Mouse (Mus musculus) bone marrow, adult 2 months (tissue): ENCODE data around the gene Shoc2. TPM values are rescaled to one million over a fixed set of nuclear protein-coding genes. Genes with fewer than 3 reads are reported as not detected.

Source experiments
- H3K27ac ChIP-seq: fragments of 200-500 bp; 2 replicates; pipeline ENCODE4 v1.5.1; 2012; ENCODE audit warnings: low read depth, mild to moderate bottlenecking, control low read depth, inconsistent platforms, low read length; ENCODE audit not compliant: control insufficient read depth, poor library complexity, insufficient read depth
- H3K4me1 ChIP-seq: fragments of 200-500 bp; 2 replicates; pipeline ENCODE4 v1.6.1; 2011; ENCODE audit warnings: low read length; ENCODE audit not compliant: control insufficient read depth, insufficient read depth
- H3K4me3 ChIP-seq: fragments of 200-500 bp; replicated peaks from 2 replicates; pipeline ENCODE3; 2011; ENCODE audit warnings: mild to moderate bottlenecking, low read depth, low read length, control low read depth; ENCODE audit not compliant: control insufficient read depth
- CTCF ChIP-seq: fragments of 200-500 bp; IDR thresholded peaks from 2 replicates; pipeline ENCODE4 v1.5.1; 2011; ENCODE audit warnings: low read length, control low read depth; ENCODE audit not compliant: control insufficient read depth, insufficient read depth
- POLR2A ChIP-seq: fragments of 200-500 bp; IDR thresholded peaks from 2 replicates; pipeline ENCODE4 v1.6.1; 2011; ENCODE audit warnings: low read depth, mild to moderate bottlenecking, control low read depth, low read length, borderline replicate concordance; ENCODE audit not compliant: control insufficient read depth
- WGBS: fragments of 180-500 bp; shearing (Covaris S2); methylation state at CpG from one replicate; pipeline ENCODE4 v1.1.7; 2018; 5-methylcytosine and 5-hydroxymethylcytosine counted together
- polyA plus RNA-seq: library from polyadenylated mRNA; stranded (reverse); fragments of >200 nt; gene quantifications from 2 replicates; pipeline ENCODE4 v1.2.4, GENCODE M21; 2011; ENCODE audit warnings: low replicate concordance; ENCODE audit not compliant: missing spikeins, insufficient read depth, insufficient read length

The Shoc2 gene
- polyA plus RNA-seq, 1 experiment = 17.4 TPM

DNA sequence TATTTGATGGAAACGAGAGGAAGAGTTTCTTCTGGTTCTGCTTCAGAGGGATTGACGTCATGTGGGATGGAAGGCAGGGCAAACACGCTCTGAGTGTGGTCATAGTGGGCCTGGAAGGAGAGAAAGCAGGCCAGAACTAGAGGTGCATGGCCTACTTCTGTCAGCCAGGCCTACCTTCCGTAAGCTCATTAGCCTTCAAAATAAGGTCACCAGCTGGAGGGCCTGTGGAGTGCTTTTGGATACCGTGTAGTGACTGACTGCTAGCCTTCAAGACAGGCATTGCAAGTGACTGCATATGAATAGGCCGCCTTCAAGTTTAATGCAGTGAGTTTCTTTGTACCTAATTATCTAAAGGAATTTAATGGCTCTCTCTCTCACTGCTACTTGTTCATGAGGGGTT is 91.0 kb downstream of the Shoc2 start:
- WGBS = 88% methylated on average over 6 of the region's 6 CpGs
- Histone ChIP-seq H3K4me3 (no peak overlapping the region), H3K27ac (no peak overlapping the region), H3K4me1 (no peaks in the 10 kb centered on the region)
- TF ChIP-seq CTCF (no peak), POLR2A (no peak)

DNA sequence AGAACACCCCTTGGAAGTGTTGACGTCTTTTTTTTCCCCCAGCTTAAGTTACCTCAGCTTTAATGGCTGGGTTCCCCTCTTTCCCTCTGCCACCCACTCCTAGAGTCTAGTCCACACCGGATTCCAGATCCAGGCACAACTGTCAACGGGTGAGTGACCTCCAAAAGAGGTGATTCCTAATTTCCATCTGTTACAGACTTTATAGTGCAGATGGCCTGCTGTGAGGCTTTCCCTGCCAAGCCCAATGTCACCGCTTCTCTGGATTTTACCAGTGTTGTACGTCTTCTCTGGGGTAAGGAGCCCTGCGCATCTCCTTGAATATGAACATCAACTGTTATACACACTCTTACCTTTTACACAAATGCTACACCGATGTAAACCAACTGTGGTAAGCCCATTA is 95.3 kb downstream of the Shoc2 start:
- TF ChIP-seq POLR2A (no peak), CTCF (no peak)
- H3K4me3 ChIP-seq = no peak overlapping the region
- 85% methylated on average over 7 of the region's 7 CpGs for WGBS
- H3K4me1 ChIP-seq = no peaks in the 10 kb centered on the region
- H3K27ac ChIP-seq = no peak overlapping the region

DNA sequence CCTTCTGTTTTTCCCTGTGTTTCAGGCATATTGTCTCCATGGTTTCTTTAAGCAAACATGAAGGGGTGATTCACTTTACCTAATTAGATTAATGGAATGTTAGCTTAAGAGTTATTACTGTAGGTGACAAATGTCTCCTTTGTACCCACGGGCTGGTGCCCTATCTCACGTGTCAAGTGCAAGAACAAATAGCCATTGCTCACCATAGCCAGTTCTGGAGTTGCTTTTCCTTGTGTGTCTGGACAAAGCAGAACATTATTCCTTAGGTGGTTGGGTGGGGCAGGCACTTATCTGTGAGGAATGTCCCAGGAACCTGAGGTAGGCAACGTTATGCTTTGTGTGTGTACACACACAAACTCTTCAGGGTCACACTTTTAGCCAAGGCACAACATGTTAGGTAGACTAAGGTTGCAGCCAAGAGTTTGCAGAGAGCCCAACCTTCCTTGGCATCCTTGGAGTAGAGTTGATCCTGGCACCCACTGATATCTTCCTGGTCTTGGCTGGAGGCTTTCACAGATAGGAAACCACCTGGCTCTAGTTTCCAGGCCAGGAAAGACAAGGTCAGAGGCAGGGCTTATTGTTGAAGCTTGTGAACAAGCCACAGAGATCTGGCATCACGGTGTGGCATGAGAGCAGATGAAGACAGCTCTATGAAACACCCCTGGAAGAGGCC is 96.4 kb downstream of the Shoc2 start:
- TF ChIP-seq CTCF = no peak
- TF ChIP-seq POLR2A = no peak
- no peaks in the 10 kb centered on the region for H3K4me1 ChIP-seq
- no peak overlapping the region for H3K27ac ChIP-seq
- WGBS = 46% methylated on average over 4 of the region's 4 CpGs
- H3K4me3 ChIP-seq = no peak overlapping the region

- Histone ChIP-seq H3K4me3 (no peak overlapping the region), H3K27ac (no peak overlapping the region), H3K4me1 (no peaks in the 10 kb centered on the region)
- no peak for TF ChIP-seq POLR2A
- no peak for TF ChIP-seq CTCF
- 5% methylated on average over 5 of the region's 5 CpGs for WGBS
Observed at GRCm38 (mm10) chr19:54041029-54041367, 96.9 kb downstream of the Shoc2 start.

GRCm38 (mm10) chr19:54043851-54044250 is 99.7 kb downstream of the Shoc2 start, which contains the start of gene Adra2a:
Adra2a (plus strand) TSS chr19:54044151.
- 68% methylated on average over 5 of the region's 5 CpGs for WGBS
- TF ChIP-seq POLR2A (no peak), CTCF (no peak)
- Histone ChIP-seq H3K27ac (no peak within 1 kb of the TSS), H3K4me1 (no peaks in the 10 kb centered on the region; the same call in none of the 2 replicates), H3K4me3 (no peak within 1 kb of the TSS)

DNA sequence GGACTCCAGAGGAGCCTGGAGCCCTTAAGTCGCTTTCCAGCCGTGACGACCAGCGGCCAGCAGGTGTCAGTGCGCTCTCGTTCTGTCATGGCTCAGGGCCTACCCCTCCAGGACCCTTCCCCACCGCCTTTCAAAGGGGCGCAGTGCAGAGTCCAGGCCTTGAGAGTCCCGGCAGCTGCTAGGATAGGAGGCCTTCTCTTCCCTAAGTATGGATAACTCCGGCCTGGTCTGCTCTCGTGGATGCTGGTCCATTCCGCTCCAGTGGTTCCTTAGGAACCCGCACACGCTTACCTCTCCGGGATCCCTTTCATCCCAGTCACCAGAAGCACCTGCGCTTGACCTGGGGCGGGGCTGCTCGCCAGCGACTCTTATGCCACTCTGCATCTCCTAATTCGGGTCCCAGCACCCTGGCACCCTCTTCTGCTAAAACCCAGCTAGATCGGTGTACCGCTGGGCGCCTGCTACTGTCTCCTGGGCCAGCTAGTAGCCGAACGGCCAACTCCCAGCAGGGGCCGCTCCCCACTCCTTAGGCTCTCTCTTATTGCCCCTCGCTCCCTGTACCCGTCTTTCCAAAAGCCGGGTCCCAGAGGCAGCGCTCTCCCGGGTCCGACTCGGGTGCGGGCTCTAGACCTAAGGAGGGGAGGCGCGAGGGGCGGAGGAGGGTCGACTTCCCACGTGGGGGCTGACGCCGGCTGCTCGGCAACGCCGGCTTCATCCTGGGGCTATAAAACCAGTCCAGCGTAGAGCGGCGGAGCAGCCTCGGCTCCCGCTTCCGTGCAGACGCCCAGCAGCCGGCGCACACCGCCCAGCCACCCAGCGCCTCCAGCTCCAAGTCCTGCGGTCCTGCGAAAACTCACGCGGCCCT is 100.6 kb downstream of the Shoc2 start:
- TF ChIP-seq CTCF = peak; percentile 57
- TF ChIP-seq POLR2A = no peak
- WGBS = 1% methylated on average over 59 of the region's 59 CpGs
- H3K4me3 ChIP-seq = no peak overlapping the region
- H3K27ac ChIP-seq = no peak overlapping the region
- no peaks in the 10 kb centered on the region; the same call in none of the 2 replicates for H3K4me1 ChIP-seq

GRCm38 (mm10) chr19:54045412-54045811 is 101.3 kb downstream of the Shoc2 start:
- no peak overlapping the region for H3K4me3 ChIP-seq
- no peak overlapping the region for H3K27ac ChIP-seq
- 4% methylated on average over 29 of the region's 29 CpGs for WGBS
- H3K4me1 ChIP-seq = no peaks in the 10 kb centered on the region; the same call in none of the 2 replicates
- no peak for TF ChIP-seq POLR2A
- TF ChIP-seq CTCF = no peak

GRCm38 (mm10) chr19:54045931-54046683 is 102.0 kb downstream of the Shoc2 start:
- H3K27ac ChIP-seq = no peak overlapping the region
- no peaks in the 10 kb centered on the region; the same call in none of the 2 replicates for H3K4me1 ChIP-seq
- WGBS = 3% methylated on average over 55 of the region's 55 CpGs
- peak overlapping the region; percentile 18 for H3K4me3 ChIP-seq
- TF ChIP-seq CTCF = no peak
- TF ChIP-seq POLR2A = no peak
